Mouse (Mus musculus): ENCODE measurements around the gene Iqcg. TPM values are rescaled to one million over a fixed set of nuclear protein-coding genes. Genes with fewer than 3 reads are reported as not detected.

Iqcg gene
- polyA plus RNA-seq, 1 experiment: 0.80 TPM

GRCm38 (mm10) chr16:33053141-33053540 is 2.9 kb downstream of the Iqcg start:
- TF ChIP-seq USF1 (IDR thresholded peaks at IDR 0.05; ENCODE audit: low read depth) (no peak), POLR2A (IDR thresholded peaks at IDR 0.05; ENCODE audit: insufficient read length, low read depth) (no peak), CEBPB (IDR thresholded peaks at IDR 0.05; ENCODE audit: insufficient read depth, poor library complexity, severe bottlenecking) (no peak), MYOD1 (IDR thresholded peaks at IDR 0.05; ENCODE audit: control insufficient read depth in 1 of 3, insufficient read length in 2 of 3, low read depth in 2 of 3) (no peak), TCF12 (IDR thresholded peaks at IDR 0.05; ENCODE audit: insufficient read depth, poor library complexity, severe bottlenecking) (no peak), MAX (IDR thresholded peaks at IDR 0.05; ENCODE audit: low read depth) (no peak)
- Histone ChIP-seq H3K36me3 (ENCODE audit: control insufficient read depth, insufficient read depth) (peaks cover 3% of the 10 kb centered on the region), H3ac (ENCODE audit: control insufficient read depth, insufficient read length) (no peak overlapping the region), H3K27me3 (ENCODE audit: control insufficient read depth, insufficient read depth, insufficient read length) (no peaks in the 10 kb centered on the region), H3K79me2 (ENCODE audit: control insufficient read depth, insufficient read depth) (peaks cover 19% of the 10 kb centered on the region), H3K4me2 (ENCODE audit: low read depth) (no peak overlapping the region), H3K4me3 (no peak overlapping the region)

GRCm38 (mm10) chr16:33049809-33050208 is 6.2 kb downstream of the Iqcg start:
- Histone ChIP-seq H3K79me2 (ENCODE audit: control insufficient read depth, insufficient read depth) (no peaks in the 10 kb centered on the region), H3K4me3 (no peak overlapping the region), H3K27me3 (ENCODE audit: control insufficient read depth, insufficient read depth, insufficient read length) (no peaks in the 10 kb centered on the region), H3ac (ENCODE audit: control insufficient read depth, insufficient read length) (no peak overlapping the region), H3K4me2 (ENCODE audit: low read depth) (no peak overlapping the region), H3K36me3 (ENCODE audit: control insufficient read depth, insufficient read depth) (no peaks in the 10 kb centered on the region)
- TF ChIP-seq MYOG (IDR thresholded peaks at IDR 0.05; ENCODE audit: control insufficient read depth in 1 of 3, insufficient read depth in 1 of 3, insufficient read length in 2 of 3, low read depth in 2 of 3) (no peak), CEBPB (IDR thresholded peaks at IDR 0.05; ENCODE audit: insufficient read depth, poor library complexity, severe bottlenecking) (no peak), SRF (IDR thresholded peaks at IDR 0.05; ENCODE audit: control insufficient read depth, insufficient read length, low read depth) (no peak), MAX (IDR thresholded peaks at IDR 0.05; ENCODE audit: low read depth) (no peak), POLR2A (IDR thresholded peaks at IDR 0.05; ENCODE audit: insufficient read length, low read depth) (no peak), USF1 (IDR thresholded peaks at IDR 0.05; ENCODE audit: low read depth) (no peak), TCF3 (IDR thresholded peaks at IDR 0.05; ENCODE audit: insufficient read length, low read depth) (no peak), REST (IDR thresholded peaks at IDR 0.05; ENCODE audit: insufficient read depth, insufficient read length) (no peak), TCF12 (IDR thresholded peaks at IDR 0.05; ENCODE audit: insufficient read depth, poor library complexity, severe bottlenecking) (no peak), E2F4 (IDR thresholded peaks at IDR 0.05; ENCODE audit: insufficient read depth) (no peak), POLR2AphosphoS2 (IDR thresholded peaks at IDR 0.05; ENCODE audit: insufficient read length, low read depth) (no peak), MYOD1 (IDR thresholded peaks at IDR 0.05; ENCODE audit: control insufficient read depth in 1 of 3, insufficient read length in 2 of 3, low read depth in 2 of 3) (no peak)

- Histone ChIP-seq H3K4me3 (no peak overlapping the region), H3K4me2 (ENCODE audit: low read depth) (no peak overlapping the region)
- TF ChIP-seq E2F4 (IDR thresholded peaks at IDR 0.05; ENCODE audit: insufficient read depth): no peak
- no peak for TF ChIP-seq SRF (IDR thresholded peaks at IDR 0.05; ENCODE audit: control insufficient read depth, insufficient read length, low read depth)
- TF ChIP-seq POLR2A (IDR thresholded peaks at IDR 0.05; ENCODE audit: insufficient read length, low read depth): no peak
- TF ChIP-seq MYOG (IDR thresholded peaks at IDR 0.05; ENCODE audit: control insufficient read depth in 1 of 3, insufficient read depth in 1 of 3, insufficient read length in 2 of 3, low read depth in 2 of 3): no peak
- TF ChIP-seq TCF3 (IDR thresholded peaks at IDR 0.05; ENCODE audit: insufficient read length, low read depth): no peak
- no peak for TF ChIP-seq MAX (IDR thresholded peaks at IDR 0.05; ENCODE audit: low read depth)
- no peak for TF ChIP-seq USF1 (IDR thresholded peaks at IDR 0.05; ENCODE audit: low read depth)
- no peak for TF ChIP-seq TCF12 (IDR thresholded peaks at IDR 0.05; ENCODE audit: insufficient read depth, poor library complexity, severe bottlenecking)
Measured at GRCm38 (mm10) chr16:33048686-33049085, 7.3 kb downstream of the Iqcg start.

GRCm38 (mm10) chr16:33048004-33048403 is 8.0 kb downstream of the Iqcg start:
- no peak overlapping the region for H3K4me2 ChIP-seq (ENCODE audit: low read depth)
- TF ChIP-seq SRF (IDR thresholded peaks at IDR 0.05; ENCODE audit: control insufficient read depth, insufficient read length, low read depth) (no peak), E2F4 (IDR thresholded peaks at IDR 0.05; ENCODE audit: insufficient read depth) (no peak), TCF3 (IDR thresholded peaks at IDR 0.05; ENCODE audit: insufficient read length, low read depth) (no peak), TCF12 (IDR thresholded peaks at IDR 0.05; ENCODE audit: insufficient read depth, poor library complexity, severe bottlenecking) (no peak), MAX (IDR thresholded peaks at IDR 0.05; ENCODE audit: low read depth) (no peak), POLR2A (IDR thresholded peaks at IDR 0.05; ENCODE audit: insufficient read length, low read depth) (no peak), MYOD1 (IDR thresholded peaks at IDR 0.05; ENCODE audit: control insufficient read depth in 1 of 3, insufficient read length in 2 of 3, low read depth in 2 of 3) (no peak), MYOG (IDR thresholded peaks at IDR 0.05; ENCODE audit: control insufficient read depth in 1 of 3, insufficient read depth in 1 of 3, insufficient read length in 2 of 3, low read depth in 2 of 3) (no peak), REST (IDR thresholded peaks at IDR 0.05; ENCODE audit: insufficient read depth, insufficient read length) (no peak), CEBPB (IDR thresholded peaks at IDR 0.05; ENCODE audit: insufficient read depth, poor library complexity, severe bottlenecking) (no peak), USF1 (IDR thresholded peaks at IDR 0.05; ENCODE audit: low read depth) (no peak), POLR2AphosphoS2 (IDR thresholded peaks at IDR 0.05; ENCODE audit: insufficient read length, low read depth) (no peak)
- no peaks in the 10 kb centered on the region for H3K27me3 ChIP-seq (ENCODE audit: control insufficient read depth, insufficient read depth, insufficient read length)
- no peaks in the 10 kb centered on the region for H3K36me3 ChIP-seq (ENCODE audit: control insufficient read depth, insufficient read depth)
- no peak overlapping the region for H3ac ChIP-seq (ENCODE audit: control insufficient read depth, insufficient read length)
- no peak overlapping the region for H3K4me3 ChIP-seq
- no peaks in the 10 kb centered on the region for H3K79me2 ChIP-seq (ENCODE audit: control insufficient read depth, insufficient read depth)

More at GRCm38 (mm10) chr16:33048686-33049085, 7.3 kb downstream of the Iqcg start:
- Histone ChIP-seq H3ac (ENCODE audit: control insufficient read depth, insufficient read length) (no peak overlapping the region), H3K27me3 (ENCODE audit: control insufficient read depth, insufficient read depth, insufficient read length) (no peaks in the 10 kb centered on the region), H3K36me3 (ENCODE audit: control insufficient read depth, insufficient read depth) (no peaks in the 10 kb centered on the region), H3K79me2 (ENCODE audit: control insufficient read depth, insufficient read depth) (no peaks in the 10 kb centered on the region)

- Histone ChIP-seq H3K4me3 (no peak overlapping the region), H3K27me3 (ENCODE audit: control insufficient read depth, insufficient read depth, insufficient read length) (no peaks in the 10 kb centered on the region), H3K36me3 (ENCODE audit: control insufficient read depth, insufficient read depth) (no peaks in the 10 kb centered on the region), H3K4me2 (ENCODE audit: low read depth) (no peak overlapping the region), H3K79me2 (ENCODE audit: control insufficient read depth, insufficient read depth) (no peaks in the 10 kb centered on the region), H3ac (ENCODE audit: control insufficient read depth, insufficient read length) (no peak overlapping the region)
- no peak for TF ChIP-seq TCF12 (IDR thresholded peaks at IDR 0.05; ENCODE audit: insufficient read depth, poor library complexity, severe bottlenecking)
- no peak for TF ChIP-seq REST (IDR thresholded peaks at IDR 0.05; ENCODE audit: insufficient read depth, insufficient read length)
- TF ChIP-seq MYOD1 (IDR thresholded peaks at IDR 0.05; ENCODE audit: control insufficient read depth in 1 of 3, insufficient read length in 2 of 3, low read depth in 2 of 3): no peak
- TF ChIP-seq POLR2AphosphoS2 (IDR thresholded peaks at IDR 0.05; ENCODE audit: insufficient read length, low read depth): no peak
- no peak for TF ChIP-seq MYOG (IDR thresholded peaks at IDR 0.05; ENCODE audit: control insufficient read depth in 1 of 3, insufficient read depth in 1 of 3, insufficient read length in 2 of 3, low read depth in 2 of 3)
- TF ChIP-seq MAX (IDR thresholded peaks at IDR 0.05; ENCODE audit: low read depth): no peak
- TF ChIP-seq CEBPB (IDR thresholded peaks at IDR 0.05; ENCODE audit: insufficient read depth, poor library complexity, severe bottlenecking): no peak
- TF ChIP-seq E2F4 (IDR thresholded peaks at IDR 0.05; ENCODE audit: insufficient read depth): no peak
- no peak for TF ChIP-seq SRF (IDR thresholded peaks at IDR 0.05; ENCODE audit: control insufficient read depth, insufficient read length, low read depth)
- no peak for TF ChIP-seq USF1 (IDR thresholded peaks at IDR 0.05; ENCODE audit: low read depth)
- TF ChIP-seq POLR2A (IDR thresholded peaks at IDR 0.05; ENCODE audit: insufficient read length, low read depth): no peak
- no peak for TF ChIP-seq TCF3 (IDR thresholded peaks at IDR 0.05; ENCODE audit: insufficient read length, low read depth)
Measured at GRCm38 (mm10) chr16:33043268-33043667, 12.8 kb downstream of the Iqcg start.

All from myocyte (in vitro differentiated cells).